Mouse (Mus musculus): Measurements from ENCODE around the gene 2810006K23Rik.

The 2810006K23Rik gene

GRCm38 (mm10) chr5:124387932-124388331 lies 60.0 kb downstream of the 2810006K23Rik start:
- in situ Hi-C loops (cut with MseI, MboI), result no loop called here

Data from mouse trophoblast stem cell (cell line).